Mouse (Mus musculus) G1E (cell line): ENCODE results near the gene Nln. TPM values are rescaled to one million over a fixed set of nuclear protein-coding genes. Genes with fewer than 3 reads are reported as not detected.

ENCODE experiments used
- ATAC-seq: 2 replicates; pipeline ENCODE4 v1.8.0; 2016; ENCODE audit warnings: mild to moderate bottlenecking; ENCODE audit not compliant: insufficient number of reproducible peaks, poor library complexity, low FRiP score, severe bottlenecking; ENCODE audit errors: extremely low read depth
- DNase-seq: peaks from one replicate; pipeline ENCODE4 v3.0.0; 2012; ENCODE audit warnings: low spot score
- H3K27me3 ChIP-seq: 2 replicates; pipeline ENCODE4 v1.6.1; 2012; ENCODE audit warnings: mild to moderate bottlenecking, low read length, inconsistent platforms; ENCODE audit not compliant: insufficient read depth
- H3K36me3 ChIP-seq: replicated peaks from 2 replicates; pipeline ENCODE3; 2012; ENCODE audit warnings: mild to moderate bottlenecking, inconsistent platforms
- H3K4me1 ChIP-seq: 2 replicates; pipeline ENCODE4 v1.6.1; 2012; ENCODE audit warnings: low read depth, low read length, inconsistent platforms, mixed read lengths; ENCODE audit not compliant: insufficient read depth
- H3K4me3 ChIP-seq: 2 replicates; pipeline ENCODE4 v1.5.1; 2012; ENCODE audit warnings: low read depth, mild to moderate bottlenecking, inconsistent platforms, low read length, moderate library complexity, mixed read lengths
- H3K9me3 ChIP-seq: replicated peaks from 2 replicates; pipeline ENCODE4 v1.6.1; 2012; ENCODE audit warnings: inconsistent platforms
- CTCF ChIP-seq: IDR thresholded peaks from 2 replicates; pipeline ENCODE4 v1.5.1; 2012; ENCODE audit warnings: low read depth, low read length, inconsistent platforms, mixed read lengths
- GATA1 ChIP-seq: IDR thresholded peaks from 2 replicates; pipeline ENCODE4 v1.6.1; 2012; ENCODE audit warnings: borderline replicate concordance, low read length, inconsistent platforms, mixed read lengths
- GATA2 ChIP-seq: IDR thresholded peaks from 2 replicates; pipeline ENCODE4 v1.6.1; 2012; ENCODE audit warnings: low read depth, low read length, inconsistent platforms, borderline replicate concordance
- POLR2AphosphoS5 ChIP-seq: IDR thresholded peaks from 2 replicates; pipeline ENCODE4 v1.6.1; 2012; ENCODE audit warnings: low read depth, low read length, inconsistent platforms; ENCODE audit not compliant: insufficient replicate concordance
- TAL1 ChIP-seq: conservative IDR thresholded peaks from 2 replicates; pipeline ENCODE4 v1.6.1; 2012; ENCODE audit warnings: low read depth, low read length, inconsistent platforms, mixed read lengths
- polyA plus RNA-seq: library from polyadenylated mRNA; stranded (reverse); fragments of >175 nt; gene quantifications from 2 replicates; pipeline ENCODE4 v1.2.3, GENCODE M21; 2012
- total RNA-seq, 2 experiments: library from RNA; stranded (forward) in 1 of 2; stranded (reverse) in 1 of 2; fragments of 200-1000 nt in 1 of 2; fragments of >200 nt in 1 of 2; fragmentation: Nextera tagmentation in 1 of 2; gene quantifications; 2 replicates each; pipeline ENCODE4 v1.2.3; 2014 to 2017

Gene Nln
- total and polyA plus RNA-seq, 3 experiments = 15.4 to 31.7 (median 17.6) TPM

DNA sequence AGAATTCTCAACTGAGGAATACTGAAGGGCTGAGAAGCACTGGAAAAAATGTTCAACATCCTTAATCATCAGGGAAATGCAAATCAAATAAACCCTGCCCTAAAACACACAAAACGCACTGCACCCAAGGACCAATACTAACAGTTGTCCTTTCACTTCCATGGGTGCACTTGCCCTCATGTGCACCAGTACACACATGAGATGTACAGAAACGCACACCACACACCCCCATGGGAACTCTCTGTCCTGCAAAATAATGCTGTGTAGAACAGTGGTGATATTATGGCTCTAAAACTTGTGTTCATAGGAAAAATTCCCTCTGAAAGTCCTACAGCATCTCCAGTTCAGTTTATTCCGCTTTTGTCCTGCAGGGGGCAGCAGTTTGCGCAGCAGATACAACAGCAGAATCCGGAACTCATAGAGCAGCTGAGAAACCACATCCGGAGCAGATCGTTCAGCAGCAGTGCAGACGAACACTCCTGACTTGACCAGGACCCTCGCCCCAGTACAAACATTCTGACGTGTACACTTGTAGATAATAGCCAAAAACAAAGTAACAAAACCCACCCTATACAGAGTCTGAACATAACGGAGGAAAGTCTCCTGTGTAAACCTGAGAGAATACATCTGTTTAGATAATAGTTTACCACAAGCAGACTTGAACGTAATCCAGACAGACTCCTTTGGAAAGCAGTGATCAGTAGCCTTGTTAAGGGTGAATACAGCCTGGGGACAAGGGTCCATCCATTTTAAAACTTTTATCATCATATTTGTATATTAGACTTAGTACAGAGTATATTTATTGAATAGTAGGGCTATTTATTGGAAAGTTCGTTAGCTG lies 30.2 kb upstream of the Nln start:
- H3K4me3 ChIP-seq = no peak overlapping the region
- peak; percentile 54; the same call in 1 of the 2 replicates for ATAC-seq
- peaks cover 37% of the 10 kb centered on the region for H3K36me3 ChIP-seq
- no peaks in the 10 kb centered on the region for H3K27me3 ChIP-seq
- H3K4me1 ChIP-seq = peaks cover 5% of the 10 kb centered on the region
- no peaks in the 10 kb centered on the region for H3K9me3 ChIP-seq
- peak; percentile 29 for DNase-seq
- TF ChIP-seq CTCF (peak; percentile 78), GATA2 (no peak)

- H3K4me1 ChIP-seq = peaks cover 2% of the 10 kb centered on the region
- H3K27me3 ChIP-seq = peaks cover 12% of the 10 kb centered on the region
- H3K36me3 ChIP-seq = peaks cover 1% of the 10 kb centered on the region
- ATAC-seq (no peak), DNase-seq (no peak)
- no peak overlapping the region for H3K4me3 ChIP-seq
- TF ChIP-seq CTCF = no peak
- no peak for TF ChIP-seq POLR2AphosphoS5
- TF ChIP-seq GATA1 = no peak
- TF ChIP-seq GATA2 = no peak
- no peak for TF ChIP-seq TAL1
- H3K9me3 ChIP-seq = no peaks in the 10 kb centered on the region
These were observed 25.2 kb upstream of the Nln start for GRCm38 (mm10) chr13:104134510-104135085.

DNA sequence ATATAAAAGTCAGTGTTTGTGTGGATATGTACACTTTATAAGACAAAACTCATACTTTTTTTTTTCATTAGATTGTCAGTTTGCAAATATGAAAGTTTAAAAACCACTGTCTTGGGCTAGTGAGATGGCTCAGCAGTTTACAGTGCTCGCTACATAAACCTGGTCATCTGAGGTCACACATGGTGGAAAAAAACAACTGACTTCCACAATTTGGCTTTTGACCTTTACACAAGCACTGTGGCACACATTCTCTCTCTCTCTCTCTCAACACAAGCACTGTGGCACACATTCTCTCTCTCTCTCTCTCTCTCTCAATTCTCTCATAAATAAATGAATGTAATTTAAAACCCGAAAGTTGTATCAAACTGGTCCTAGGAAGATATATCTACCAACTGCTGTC lies 23.1 kb upstream of the Nln start:
- no peaks in the 10 kb centered on the region for H3K36me3 ChIP-seq
- ATAC-seq = no peak
- no peak for TF ChIP-seq GATA2
- no peak for TF ChIP-seq TAL1
- TF ChIP-seq GATA1 = no peak
- TF ChIP-seq CTCF = no peak
- TF ChIP-seq POLR2AphosphoS5 = no peak
- H3K27me3 ChIP-seq = peaks cover 18% of the 10 kb centered on the region
- no peak overlapping the region for H3K4me3 ChIP-seq
- DNase-seq = no peak
- no peaks in the 10 kb centered on the region for H3K9me3 ChIP-seq
- H3K4me1 ChIP-seq = no peaks in the 10 kb centered on the region; the same call in 1 of the 2 replicates

DNA sequence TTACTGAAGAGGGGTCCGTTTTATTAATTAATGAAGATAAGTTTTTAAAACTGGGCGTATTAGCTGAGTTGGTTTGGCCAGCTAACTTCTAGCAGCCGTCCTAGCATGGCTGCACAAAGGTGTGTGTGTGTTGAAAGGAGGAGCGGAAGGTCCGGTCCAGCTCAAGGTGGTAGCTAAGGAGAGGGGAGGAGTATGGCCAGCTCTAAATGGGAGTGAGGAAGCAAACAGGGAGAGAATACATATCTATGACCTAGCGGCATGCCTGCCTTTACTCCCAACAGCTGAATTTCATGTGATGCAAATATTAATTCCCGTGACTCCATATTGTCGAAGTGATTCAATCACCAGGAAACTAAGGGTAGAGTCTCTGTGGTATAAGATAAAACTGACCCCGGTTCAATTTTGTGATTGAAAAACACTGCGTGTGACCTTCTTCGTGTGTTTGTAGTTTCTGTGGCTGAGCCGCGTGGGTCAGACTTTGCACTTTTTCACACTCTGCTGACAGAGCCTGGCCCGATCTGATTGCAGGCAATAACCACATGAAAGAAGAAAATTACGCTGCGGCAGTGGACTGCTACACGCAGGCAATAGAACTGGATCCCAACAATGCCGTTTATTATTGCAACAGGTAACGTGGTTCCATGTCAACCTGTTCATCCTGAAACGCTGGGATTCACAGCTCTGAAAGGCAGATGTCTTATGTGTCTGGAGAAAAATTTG lies 14.4 kb upstream of the Nln start:
- H3K27me3 ChIP-seq = peaks cover 19% of the 10 kb centered on the region
- no peaks in the 10 kb centered on the region for H3K9me3 ChIP-seq
- H3K4me3 ChIP-seq = no peak overlapping the region
- H3K4me1 ChIP-seq = no peaks in the 10 kb centered on the region
- ATAC-seq (no peak), DNase-seq (no peak)
- no peak for TF ChIP-seq GATA2
- no peak for TF ChIP-seq CTCF
- no peak for TF ChIP-seq GATA1
- TF ChIP-seq POLR2AphosphoS5 = no peak
- no peak for TF ChIP-seq TAL1
- no peaks in the 10 kb centered on the region for H3K36me3 ChIP-seq

DNA sequence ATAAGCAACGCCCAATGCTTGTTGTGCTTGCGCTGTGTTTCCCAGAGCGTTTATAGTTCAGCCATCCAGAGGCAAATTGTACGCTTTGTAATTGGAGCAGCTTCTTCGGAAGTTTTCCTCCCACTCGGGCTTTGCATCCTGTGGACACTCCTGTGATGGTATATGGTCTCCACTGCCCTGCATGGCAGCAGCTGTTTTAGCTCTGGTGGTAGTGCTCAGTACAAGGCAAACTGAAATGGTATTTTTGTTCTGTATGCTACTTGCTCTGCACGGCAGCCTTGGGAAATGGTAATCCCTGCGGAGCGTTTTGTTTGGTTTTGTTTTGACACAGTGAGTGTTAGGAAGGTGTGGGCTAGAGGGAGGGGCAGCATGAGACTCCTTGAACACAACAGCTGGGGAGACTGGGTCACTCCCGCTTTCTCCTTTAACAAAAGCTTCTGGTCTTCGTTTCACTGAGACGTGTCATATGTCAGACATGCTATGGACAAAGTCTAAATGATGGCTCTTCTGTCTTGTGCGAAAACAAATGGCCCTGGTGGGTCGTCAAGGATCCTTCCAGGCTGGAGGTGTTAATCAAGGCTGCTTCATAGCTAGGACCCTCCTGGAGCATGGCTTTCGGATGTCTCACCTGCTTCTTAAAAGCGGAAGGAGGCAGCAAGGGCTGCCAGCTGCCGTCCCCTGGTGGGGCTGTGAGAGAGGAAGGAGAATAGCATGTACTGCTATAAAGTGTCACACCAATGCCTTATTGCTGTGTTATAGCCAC lies 12.8 kb upstream of the Nln start:
- DNase-seq = no peak
- no peaks in the 10 kb centered on the region for H3K36me3 ChIP-seq
- no peak overlapping the region for H3K4me3 ChIP-seq
- TF ChIP-seq GATA1 (no peak), TAL1 (no peak), GATA2 (no peak), POLR2AphosphoS5 (no peak)
- no peak for ATAC-seq
- no peaks in the 10 kb centered on the region for H3K4me1 ChIP-seq
- peaks cover 14% of the 10 kb centered on the region for H3K27me3 ChIP-seq
- H3K9me3 ChIP-seq = no peaks in the 10 kb centered on the region

GRCm38 (mm10) chr13:104114827-104115226 lies 5.4 kb upstream of the Nln start:
- H3K36me3 ChIP-seq = no peaks in the 10 kb centered on the region
- TF ChIP-seq POLR2AphosphoS5 (no peak), GATA2 (no peak), TAL1 (no peak), CTCF (no peak), GATA1 (no peak)

More at GRCm38 (mm10) chr13:104114827-104115226, 5.4 kb upstream of the Nln start:
- DNase-seq (no peak), ATAC-seq (no peak)
- Histone ChIP-seq H3K27me3 (peaks cover 32% of the 10 kb centered on the region), H3K4me1 (peaks cover 7% of the 10 kb centered on the region), H3K4me3 (no peak overlapping the region), H3K9me3 (no peaks in the 10 kb centered on the region)
